Mouse (Mus musculus): Measurements from ENCODE around the gene Ankle1. TPM values are rescaled to one million over a fixed set of nuclear protein-coding genes. Genes with fewer than 3 reads are reported as not detected.
"Not testable (repeated sequence)": the region's sequence is repeated elsewhere in the genome, so short reads cannot be mapped to it uniquely, and the experiment has no call there.

Ankle1 gene
- polyA plus RNA-seq, 1 experiment from 2014 or later: 31.6 TPM

GRCm38 (mm10) chr8:71403107-71403885, 2.5 kb upstream of the Ankle1 start:
- H3K4me2 ChIP-seq (replicated peaks): no peak overlapping the region
- peaks cover 34% of the 10 kb centered on the region for H3K4me1 ChIP-seq (replicated peaks)
- ATAC-seq: peak; percentile 67
- H3K27me3 ChIP-seq (replicated peaks): no peaks in the 10 kb centered on the region
- H3K36me3 ChIP-seq: peaks cover 21% of the 10 kb centered on the region
- no peak overlapping the region for H3K4me3 ChIP-seq (replicated peaks)
- peak overlapping the region; percentile 66 for H3K27ac ChIP-seq
- H3K9ac ChIP-seq: no peak overlapping the region
- H3K9me3 ChIP-seq: no peaks in the 10 kb centered on the region
- 53% methylated on average over 6 of the region's 6 CpGs for WGBS

GRCm38 (mm10) chr8:71404011-71404410, 1.8 kb upstream of the Ankle1 start:
- Histone ChIP-seq H3K4me2 (replicated peaks) (no peak overlapping the region), H3K4me3 (replicated peaks) (no peak overlapping the region), H3K9me3 (no peaks in the 10 kb centered on the region), H3K4me1 (replicated peaks) (peaks cover 34% of the 10 kb centered on the region), H3K27ac (peak overlapping the region; percentile 66), H3K36me3 (peaks cover 23% of the 10 kb centered on the region), H3K9ac (no peak overlapping the region), H3K27me3 (replicated peaks) (no peaks in the 10 kb centered on the region)
- 90% methylated on average over 8 of the region's 8 CpGs for WGBS
- no peak for ATAC-seq

- Histone ChIP-seq H3K4me3 (replicated peaks) (peak overlapping the region; percentile 55), H3K9me3 (no peaks in the 10 kb centered on the region), H3K4me2 (replicated peaks) (peak overlapping the region; percentile 80), H3K36me3 (peaks cover 19% of the 10 kb centered on the region), H3K27ac (no peak overlapping the region), H3K4me1 (replicated peaks) (peaks cover 34% of the 10 kb centered on the region), H3K27me3 (replicated peaks) (no peaks in the 10 kb centered on the region), H3K9ac (no peak overlapping the region)
- WGBS: 85% methylated on average over 9 of the region's 9 CpGs
- no peak for ATAC-seq
Observed at GRCm38 (mm10) chr8:71404951-71405351, 859 bp upstream of the Ankle1 start.

GRCm38 (mm10) chr8:71406099-71407015, 547 bp downstream of the Ankle1 start:
- H3K4me2 ChIP-seq (replicated peaks): peak overlapping the region; percentile 80
- H3K27me3 ChIP-seq (replicated peaks): no peaks in the 10 kb centered on the region
- peaks cover 34% of the 10 kb centered on the region for H3K4me1 ChIP-seq (replicated peaks)
- peaks cover 19% of the 10 kb centered on the region for H3K36me3 ChIP-seq
- peak overlapping the region; percentile 60; the same call in 1 of the 2 replicates for H3K27ac ChIP-seq
- peak; percentile 74 for ATAC-seq
- peak overlapping the region; percentile 55 for H3K4me3 ChIP-seq (replicated peaks)
- under 1% methylated on average over 55 of the region's 55 CpGs for WGBS
- peak overlapping the region; percentile 60 for H3K9ac ChIP-seq
- no peaks in the 10 kb centered on the region for H3K9me3 ChIP-seq

GRCm38 (mm10) chr8:71407441-71407840, 1.6 kb downstream of the Ankle1 start:
- H3K9me3 ChIP-seq: no peaks in the 10 kb centered on the region
- H3K4me1 ChIP-seq (replicated peaks): peaks cover 34% of the 10 kb centered on the region
- H3K36me3 ChIP-seq: peaks cover 19% of the 10 kb centered on the region
- H3K27ac ChIP-seq: no peak overlapping the region
- 94% methylated on average over 14 of the region's 14 CpGs for WGBS
- H3K9ac ChIP-seq: peak overlapping the region; percentile 60
- H3K4me3 ChIP-seq (replicated peaks): 0 out of 2 replicates have a peak overlapping the region, but pooled peaks have one; percentile 55
- no peaks in the 10 kb centered on the region for H3K27me3 ChIP-seq (replicated peaks)
- no peak for ATAC-seq
- peak overlapping the region; percentile 80 for H3K4me2 ChIP-seq (replicated peaks)

GRCm38 (mm10) chr8:71408231-71408630, 2.4 kb downstream of the Ankle1 start:
- Histone ChIP-seq H3K36me3 (peaks cover 19% of the 10 kb centered on the region), H3K27me3 (replicated peaks) (no peaks in the 10 kb centered on the region), H3K9ac (no peak overlapping the region), H3K4me3 (replicated peaks) (no peak overlapping the region), H3K27ac (no peak overlapping the region), H3K4me1 (replicated peaks) (peaks cover 31% of the 10 kb centered on the region), H3K4me2 (replicated peaks) (no peak overlapping the region), H3K9me3 (no peaks in the 10 kb centered on the region)
- ATAC-seq: no peak
- WGBS: 94% methylated on average over 4 of the region's 4 CpGs

- peaks cover 19% of the 10 kb centered on the region for H3K36me3 ChIP-seq
- peak; percentile 41; the same call in 1 of the 2 replicates for ATAC-seq
- WGBS: 52% methylated on average over 11 of the region's 11 CpGs
- no peak overlapping the region for H3K9ac ChIP-seq
- no peaks in the 10 kb centered on the region for H3K9me3 ChIP-seq
- no peak overlapping the region for H3K27ac ChIP-seq
- no peak overlapping the region for H3K4me2 ChIP-seq (replicated peaks)
- H3K4me3 ChIP-seq (replicated peaks): no peak overlapping the region
- peaks cover 10% of the 10 kb centered on the region for H3K4me1 ChIP-seq (replicated peaks)
- no peaks in the 10 kb centered on the region for H3K27me3 ChIP-seq (replicated peaks)
Observed at GRCm38 (mm10) chr8:71411535-71412273, 5.9 kb downstream of the Ankle1 start.

- Histone ChIP-seq H3K36me3 (no peaks in the 10 kb centered on the region), H3K27me3 (replicated peaks) (no peaks in the 10 kb centered on the region), H3K4me3 (replicated peaks) (no peak overlapping the region), H3K9ac (no peak overlapping the region), H3K27ac (no peak overlapping the region), H3K4me2 (replicated peaks) (no peak overlapping the region), H3K9me3 (no peaks in the 10 kb centered on the region), H3K4me1 (replicated peaks) (no peaks in the 10 kb centered on the region)
- no peak for ATAC-seq
Observed at GRCm38 (mm10) chr8:71422121-71422520, 16.3 kb downstream of the Ankle1 start.

GRCm38 (mm10) chr8:71432935-71433334, 27.1 kb downstream of the Ankle1 start:
- H3K27ac ChIP-seq; H3K27me3 ChIP-seq (replicated peaks); H3K36me3 ChIP-seq; H3K9me3 ChIP-seq; H3K9ac ChIP-seq; H3K4me1 ChIP-seq (replicated peaks); H3K4me2 ChIP-seq (replicated peaks); H3K4me3 ChIP-seq (replicated peaks); ATAC-seq: not testable (repeated sequence)
- 83% methylated on average over 1 of the region's 1 CpGs for WGBS

- WGBS: 49% methylated on average over 3 of the region's 3 CpGs
- Histone ChIP-seq H3K9me3 (no peaks in the 10 kb centered on the region), H3K4me2 (replicated peaks) (no peak overlapping the region), H3K27me3 (replicated peaks) (no peaks in the 10 kb centered on the region), H3K27ac (no peak overlapping the region), H3K9ac (no peak overlapping the region), H3K4me3 (replicated peaks) (no peak overlapping the region), H3K36me3 (no peaks in the 10 kb centered on the region), H3K4me1 (replicated peaks) (no peaks in the 10 kb centered on the region)
- ATAC-seq: no peak
Observed at GRCm38 (mm10) chr8:71437041-71437440, 31.2 kb downstream of the Ankle1 start.

- Histone ChIP-seq H3K4me2 (replicated peaks) (no peak overlapping the region), H3K27me3 (replicated peaks) (no peaks in the 10 kb centered on the region), H3K36me3 (no peaks in the 10 kb centered on the region), H3K27ac (no peak overlapping the region), H3K9me3 (no peaks in the 10 kb centered on the region), H3K4me1 (replicated peaks) (no peaks in the 10 kb centered on the region), H3K4me3 (replicated peaks) (no peak overlapping the region), H3K9ac (no peak overlapping the region)
- no peak; the same call in 1 of the 2 replicates for ATAC-seq
- WGBS: under 1% methylated on average over 7 of the region's 7 CpGs
Observed at GRCm38 (mm10) chr8:71441404-71441803, 35.6 kb downstream of the Ankle1 start.

- Histone ChIP-seq H3K9me3 (no peaks in the 10 kb centered on the region), H3K4me3 (replicated peaks) (no peak overlapping the region), H3K36me3 (no peaks in the 10 kb centered on the region), H3K4me2 (replicated peaks) (no peak overlapping the region), H3K4me1 (replicated peaks) (no peaks in the 10 kb centered on the region), H3K27me3 (replicated peaks) (no peaks in the 10 kb centered on the region), H3K9ac (no peak overlapping the region), H3K27ac (no peak overlapping the region)
- 84% methylated on average over 7 of the region's 7 CpGs for WGBS
- no peak for ATAC-seq
Observed at GRCm38 (mm10) chr8:71445096-71445495, 39.3 kb downstream of the Ankle1 start.
